ENCODE assay signal across 26 mouse cellular contexts in the genomic region with DNA sequence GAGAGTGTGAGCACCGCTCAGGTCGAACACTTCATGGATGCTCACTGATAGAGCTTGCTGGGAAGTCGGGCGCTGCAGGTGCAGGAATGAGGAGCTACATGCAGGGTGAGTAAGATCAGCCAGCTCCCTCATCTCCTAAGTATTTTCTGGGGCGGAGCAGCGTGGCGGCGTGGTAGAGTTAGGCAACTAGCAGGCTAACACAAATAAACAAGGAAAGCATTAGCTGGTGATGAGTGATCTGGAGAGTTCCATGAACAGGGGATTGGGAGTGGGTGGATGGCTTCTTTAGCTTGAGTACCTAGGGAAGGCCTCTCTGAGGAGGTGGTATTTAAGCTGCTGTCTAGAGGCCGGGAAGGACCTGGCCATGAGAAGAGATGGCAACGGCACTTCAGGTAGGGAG.
DNase-seq lines count a peak whose midpoint lies in the region; ATAC-seq lines count a peak whose summit lies in the region.
"Had no signal": no experiment of that assay in that cellular context is flagged by ENCODE, and none has a peak within 500 bp of the region (broad histone marks: within the 10 kb centered on the region; RNA-seq: fewer than 3 reads in every experiment).

No protein-coding gene starts in this region.

- H3K27ac ChIP-seq in limb, embryonic 15.5 days: peak overlapping the region; percentile 61; the same call in 1 of the 2 replicates
- H3K27ac ChIP-seq in limb, embryonic 10.5 days: no peak overlapping the region
- H3K27ac ChIP-seq: embryonic facial prominence, embryonic 12.5 days; hindbrain, embryonic 15.5 days; kidney, embryonic 15.5 days; layer of hippocampus, adult 2 months; macrophage; midbrain, embryonic 13.5 days; neural tube, embryonic 13.5 days had no signal

- H3K4me1 ChIP-seq in limb, embryonic 15.5 days: peaks cover 14% of the 10 kb centered on the region
- H3K4me1 ChIP-seq in limb, embryonic 10.5 days: peaks cover 12% of the 10 kb centered on the region; the same call in 1 of the 2 replicates
- H3K4me1 ChIP-seq: hindbrain, embryonic 15.5 days; midbrain, embryonic 13.5 days; neural tube, embryonic 13.5 days had no signal

- 72% methylated on average over 10 of the region's 10 CpGs for WGBS in limb, embryonic 15.5 days
- 74% methylated on average over 10 of the region's 10 CpGs for WGBS in limb, embryonic 10.5 days

- H3K27me3 ChIP-seq in limb, embryonic 15.5 days: no peaks in the 10 kb centered on the region
- H3K27me3 ChIP-seq in limb, embryonic 10.5 days (ENCODE audit: low read depth, poor library complexity, severe bottlenecking): no peaks in the 10 kb centered on the region
- H3K27me3 ChIP-seq: embryonic facial prominence, embryonic 12.5 days; hindbrain, embryonic 15.5 days; kidney, embryonic 15.5 days; midbrain, embryonic 13.5 days; neural tube, embryonic 13.5 days had no signal

- no peaks in the 10 kb centered on the region for H3K9me3 ChIP-seq in limb, embryonic 15.5 days
- no peaks in the 10 kb centered on the region for H3K9me3 ChIP-seq in limb, embryonic 10.5 days (replicated peaks)
- H3K9me3 ChIP-seq: embryonic facial prominence, embryonic 12.5 days; hindbrain, embryonic 15.5 days; kidney, embryonic 15.5 days; midbrain, embryonic 13.5 days; neural tube, embryonic 13.5 days had no signal

- DNase-seq in heart, adult 11 months: peak; percentile 90
- DNase-seq in heart, adult 9 months (ENCODE audit: low spot score in 2 of 2): no peak
- no peak for DNase-seq in limb, embryonic 10.5 days (ENCODE audit: low spot score)
- DNase-seq in urinary bladder, postnatal 14 days (ENCODE audit: low spot score): peak; percentile 53
- no peak for DNase-seq in urinary bladder, postnatal 10 days (ENCODE audit: low spot score)
- no peak for DNase-seq in kidney, postnatal 10 days
- DNase-seq: adrenal gland, postnatal 25 days; cerebellum, adult 11-12 months; cerebellum, adult 9-11 months; embryo, embryonic 11 days; kidney, adult 18-20 months; layer of hippocampus, postnatal 36 days; left cerebral cortex, postnatal 4 days; liver; right cerebral cortex, postnatal 4 days had no signal

- H3K4me3 ChIP-seq in limb, embryonic 15.5 days: no peak overlapping the region
- no peak overlapping the region for H3K4me3 ChIP-seq in limb, embryonic 10.5 days
- H3K4me3 ChIP-seq: embryonic facial prominence, embryonic 12.5 days; hindbrain, embryonic 15.5 days; kidney, embryonic 15.5 days; layer of hippocampus, adult 2 months; midbrain, embryonic 13.5 days; neural tube, embryonic 13.5 days had no signal

- ATAC-seq in limb, embryonic 15.5 days (ENCODE audit: insufficient number of reproducible peaks, low FRiP score, low TSS enrichment, low read depth): no peak
- no peak for ATAC-seq in inflammation-experienced regulatory T-cells, adult 6 months
- ATAC-seq: CD4-positive, CD25-positive, alpha-beta regulatory T cell, adult 4 months; forebrain, embryonic 14.5 days; midbrain, embryonic 13.5 days had no signal

- H3K36me3 ChIP-seq in limb, embryonic 15.5 days: no peaks in the 10 kb centered on the region
- no peaks in the 10 kb centered on the region for H3K36me3 ChIP-seq in limb, embryonic 10.5 days
- H3K36me3 ChIP-seq: embryonic facial prominence, embryonic 12.5 days; hindbrain, embryonic 15.5 days; kidney, embryonic 15.5 days; midbrain, embryonic 13.5 days; neural tube, embryonic 13.5 days had no signal

- no peak overlapping the region for H3K9ac ChIP-seq in limb, embryonic 15.5 days
- H3K9ac ChIP-seq: embryonic facial prominence, embryonic 12.5 days; hindbrain, embryonic 15.5 days; kidney, embryonic 15.5 days; midbrain, embryonic 13.5 days; neural tube, embryonic 13.5 days had no signal

- no peak overlapping the region for H3K4me2 ChIP-seq in limb, embryonic 15.5 days
- H3K4me2 ChIP-seq: embryonic facial prominence, embryonic 12.5 days; hindbrain, embryonic 15.5 days; kidney, embryonic 15.5 days; midbrain, embryonic 13.5 days; neural tube, embryonic 13.5 days had no signal

Comparison
In these comparisons a context has a peak if more than half of its experiments do, and no peak if none do; other contexts are left out.
1. DNase-seq: peak in heart, adult 11 months (single experiment) and urinary bladder, postnatal 14 days (single experiment); none in heart, adult 9 months (0 of 2), limb, embryonic 10.5 days (single experiment), urinary bladder, postnatal 10 days (single experiment) and kidney, postnatal 10 days (single experiment).